Mouse (Mus musculus): ENCODE measurements at regions not wholly inside any gene's neighbourhood (a gene's known extent, or its start where the extent isn't known, plus 50 kb on each side); places are given as distances from the start of the nearest gene placed in this dataset.

DNA sequence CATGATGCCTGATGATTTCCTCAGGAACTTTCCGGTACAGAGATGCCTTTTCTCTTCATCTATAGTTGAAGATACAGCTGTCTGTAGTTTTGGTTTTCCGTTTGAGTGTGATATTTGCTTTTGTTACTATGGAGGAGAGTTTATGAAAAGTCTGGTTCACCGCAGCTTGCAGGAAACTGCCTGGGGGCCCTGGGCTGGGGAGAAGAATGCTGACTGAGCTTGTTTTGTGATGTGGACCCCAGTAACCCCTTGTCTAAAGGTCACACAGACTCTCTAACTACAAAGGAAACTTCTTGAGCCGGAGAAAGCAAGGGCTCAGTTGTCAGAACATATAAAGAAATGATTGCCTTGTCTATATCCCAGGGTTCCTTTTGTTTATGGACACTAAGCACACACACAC, 325.8 kb upstream of the Mki67 start:
- H3K4me1 ChIP-seq (ENCODE audit: control insufficient read depth, insufficient read depth, low read length) = peaks cover 13% of the 10 kb centered on the region
- no peaks in the 10 kb centered on the region for H3K36me3 ChIP-seq (ENCODE audit: control insufficient read depth, insufficient read depth, low read length)
- H3K4me2 ChIP-seq (replicated peaks; ENCODE audit: low read depth, low read length) = no peak overlapping the region
- WGBS = 46% methylated on average over 4 of the region's 4 CpGs
- no peak overlapping the region for H3K4me3 ChIP-seq (ENCODE audit: low read depth, low read length)
- H3K27me3 ChIP-seq (ENCODE audit: control insufficient read depth, insufficient read depth, low read length) = no peaks in the 10 kb centered on the region
- ATAC-seq (ENCODE audit: insufficient number of reproducible peaks, insufficient read depth, low FRiP score, low read depth) = no peak
- no peaks in the 10 kb centered on the region for H3K9me3 ChIP-seq (ENCODE audit: control insufficient read depth, low read depth, low read length)
- H3K27ac ChIP-seq (ENCODE audit: low read length) = no peak overlapping the region
- no peak overlapping the region for H3K9ac ChIP-seq (replicated peaks; ENCODE audit: low read depth, low read length)

DNA sequence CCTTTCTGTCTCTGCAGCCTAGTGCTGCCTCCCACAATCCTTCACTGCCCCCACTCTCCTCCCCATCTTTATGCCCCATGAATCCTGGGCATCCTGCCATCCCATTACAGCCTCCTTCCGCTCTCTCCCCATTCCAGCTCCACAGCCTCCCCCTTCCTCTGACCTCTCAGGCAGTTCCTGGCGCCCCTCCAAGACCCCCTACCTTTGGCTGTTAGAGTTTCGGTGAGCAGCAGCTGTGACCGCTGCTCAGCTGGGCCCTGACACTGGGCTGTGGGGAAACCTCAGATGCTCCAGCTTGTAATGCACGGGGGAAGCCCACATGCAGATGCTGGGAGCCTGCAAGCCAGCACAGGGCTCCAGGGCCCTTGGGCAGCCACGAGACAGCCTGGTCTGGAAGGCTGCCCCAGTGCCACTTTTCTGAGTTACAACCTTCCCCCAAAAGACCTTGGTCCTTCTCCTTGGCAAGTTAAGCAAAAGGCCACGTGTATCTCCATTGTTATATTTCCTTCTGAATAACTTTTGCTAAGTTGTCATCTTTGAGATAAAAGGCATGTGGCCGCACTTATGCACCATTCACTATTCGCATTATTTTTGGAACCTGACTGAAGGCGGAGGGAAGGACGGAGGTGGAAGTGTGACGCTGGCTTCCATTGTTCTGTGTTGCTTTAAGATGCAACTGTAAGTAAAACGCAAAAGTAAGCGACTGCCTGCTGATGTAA, 330.6 kb upstream of the Mki67 start:
- peak overlapping the region; percentile 85 for H3K27ac ChIP-seq (ENCODE audit: low read length)
- no peaks in the 10 kb centered on the region for H3K36me3 ChIP-seq (ENCODE audit: control insufficient read depth, insufficient read depth, low read length)
- no peak overlapping the region for H3K4me3 ChIP-seq (ENCODE audit: low read depth, low read length)
- peak overlapping the region; percentile 26 for H3K4me2 ChIP-seq (replicated peaks; ENCODE audit: low read depth, low read length)
- peaks cover 32% of the 10 kb centered on the region for H3K4me1 ChIP-seq (ENCODE audit: control insufficient read depth, insufficient read depth, low read length)
- 20% methylated on average over 14 of the region's 14 CpGs for WGBS
- H3K9me3 ChIP-seq (ENCODE audit: control insufficient read depth, low read depth, low read length) = no peaks in the 10 kb centered on the region
- no peaks in the 10 kb centered on the region for H3K27me3 ChIP-seq (ENCODE audit: control insufficient read depth, insufficient read depth, low read length)
- no peak overlapping the region for H3K9ac ChIP-seq (replicated peaks; ENCODE audit: low read depth, low read length)
- ATAC-seq (ENCODE audit: insufficient number of reproducible peaks, insufficient read depth, low FRiP score, low read depth) = peak; percentile 78; the same call in 1 of the 2 replicates

DNA sequence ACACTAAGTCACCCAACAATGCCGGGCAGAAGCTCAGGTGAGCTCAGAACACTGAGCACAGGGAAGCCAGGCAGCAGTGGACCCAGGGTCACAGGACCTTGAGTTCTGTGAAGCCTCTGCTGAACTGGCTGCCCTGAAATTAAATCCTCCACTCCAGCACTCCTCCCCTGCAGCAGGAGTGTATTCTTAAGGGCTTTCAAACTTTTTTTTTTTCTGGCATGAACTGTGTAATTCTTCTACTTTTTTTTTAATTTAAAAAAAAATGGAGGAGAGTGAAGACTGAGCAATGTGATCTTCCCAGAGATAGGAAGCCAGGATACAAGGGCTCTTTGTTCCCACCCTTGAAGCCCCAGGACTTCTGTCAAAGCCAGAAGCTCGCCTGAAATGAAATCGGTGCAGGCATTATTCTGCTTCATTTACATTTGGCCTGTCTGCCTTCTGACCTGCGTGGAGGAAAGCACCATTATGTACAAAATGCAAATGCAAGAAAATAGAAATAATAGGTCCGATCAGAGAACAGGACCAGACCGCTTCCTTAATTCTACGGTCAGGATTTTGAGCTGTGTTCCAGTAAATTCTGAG, 331.3 kb upstream of the Mki67 start:
- Histone ChIP-seq H3K4me2 (replicated peaks; ENCODE audit: low read depth, low read length) (no peak overlapping the region), H3K36me3 (ENCODE audit: control insufficient read depth, insufficient read depth, low read length) (no peaks in the 10 kb centered on the region), H3K27ac (ENCODE audit: low read length) (peak overlapping the region; percentile 85), H3K9ac (replicated peaks; ENCODE audit: low read depth, low read length) (no peak overlapping the region), H3K4me1 (ENCODE audit: control insufficient read depth, insufficient read depth, low read length) (peaks cover 32% of the 10 kb centered on the region), H3K4me3 (ENCODE audit: low read depth, low read length) (no peak overlapping the region), H3K9me3 (ENCODE audit: control insufficient read depth, low read depth, low read length) (no peaks in the 10 kb centered on the region), H3K27me3 (ENCODE audit: control insufficient read depth, insufficient read depth, low read length) (no peaks in the 10 kb centered on the region)
- ATAC-seq (ENCODE audit: insufficient number of reproducible peaks, insufficient read depth, low FRiP score, low read depth) = no peak
- 43% methylated on average over 7 of the region's 7 CpGs for WGBS

DNA sequence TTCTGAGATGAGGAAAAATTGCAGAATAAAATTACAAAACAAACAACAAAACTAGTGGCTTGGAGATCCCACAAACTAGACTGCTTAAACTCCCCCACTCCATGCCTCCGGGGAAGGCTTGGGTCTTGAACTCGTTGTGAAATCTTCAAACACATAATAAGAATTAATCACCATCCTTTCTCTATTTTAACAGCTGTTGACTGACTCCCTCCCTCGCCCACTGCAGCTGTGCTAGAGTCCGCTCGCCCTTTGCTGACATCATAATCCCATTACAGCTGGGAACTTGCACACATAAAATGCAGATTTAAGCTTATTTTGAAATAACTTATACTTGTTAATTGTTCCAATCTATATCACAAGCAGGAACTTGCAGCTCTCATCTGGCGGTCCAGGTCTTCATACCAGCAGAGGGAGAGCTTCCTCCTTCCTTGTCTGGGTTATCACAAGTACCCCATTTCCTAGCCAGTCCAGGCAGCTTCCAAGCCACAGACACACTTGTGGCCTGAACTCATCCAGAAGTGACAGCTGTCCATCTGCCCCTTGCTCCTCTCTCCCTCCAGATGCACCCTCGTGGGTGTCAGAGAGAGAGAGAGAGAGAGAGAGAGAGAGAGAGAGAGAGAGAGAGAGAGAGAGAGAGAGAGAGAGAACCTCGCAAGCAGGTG, 332.9 kb upstream of the Mki67 start:
- no peak; the same call in 1 of the 2 replicates for ATAC-seq (ENCODE audit: insufficient number of reproducible peaks, insufficient read depth, low FRiP score, low read depth)
- no peak overlapping the region for H3K4me3 ChIP-seq (ENCODE audit: low read depth, low read length)
- H3K9me3 ChIP-seq (ENCODE audit: control insufficient read depth, low read depth, low read length) = no peaks in the 10 kb centered on the region
- no peak overlapping the region; the same call in 1 of the 2 replicates for H3K4me2 ChIP-seq (replicated peaks; ENCODE audit: low read depth, low read length)
- 36% methylated on average over 8 of the region's 8 CpGs for WGBS
- no peak overlapping the region for H3K9ac ChIP-seq (replicated peaks; ENCODE audit: low read depth, low read length)
- H3K4me1 ChIP-seq (ENCODE audit: control insufficient read depth, insufficient read depth, low read length) = peaks cover 32% of the 10 kb centered on the region
- no peak overlapping the region; the same call in 1 of the 2 replicates for H3K27ac ChIP-seq (ENCODE audit: low read length)
- no peaks in the 10 kb centered on the region for H3K36me3 ChIP-seq (ENCODE audit: control insufficient read depth, insufficient read depth, low read length)
- no peaks in the 10 kb centered on the region for H3K27me3 ChIP-seq (ENCODE audit: control insufficient read depth, insufficient read depth, low read length)

DNA sequence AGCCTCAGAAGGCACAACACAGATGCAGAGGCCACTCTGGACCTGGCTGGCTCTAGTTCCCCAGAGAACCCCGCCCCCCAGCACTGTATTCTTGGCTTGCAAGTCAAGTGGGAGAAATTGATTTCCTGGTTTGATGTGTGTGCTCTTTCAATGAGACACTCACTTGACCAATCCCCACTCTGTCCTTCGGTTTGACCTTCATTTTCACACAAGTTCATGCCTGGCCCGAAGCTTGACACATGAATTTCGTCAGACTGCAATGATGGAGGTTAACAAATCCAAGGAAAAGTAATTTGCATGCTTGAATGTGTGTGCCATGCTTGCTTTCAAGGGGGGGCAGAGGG, 333.4 kb upstream of the Mki67 start:
- WGBS = 60% methylated on average over 4 of the region's 4 CpGs
- Histone ChIP-seq H3K27ac (ENCODE audit: low read length) (no peak overlapping the region), H3K36me3 (ENCODE audit: control insufficient read depth, insufficient read depth, low read length) (no peaks in the 10 kb centered on the region), H3K4me2 (replicated peaks; ENCODE audit: low read depth, low read length) (no peak overlapping the region; the same call in 1 of the 2 replicates), H3K4me3 (ENCODE audit: low read depth, low read length) (no peak overlapping the region), H3K9ac (replicated peaks; ENCODE audit: low read depth, low read length) (no peak overlapping the region), H3K9me3 (ENCODE audit: control insufficient read depth, low read depth, low read length) (no peaks in the 10 kb centered on the region), H3K27me3 (ENCODE audit: control insufficient read depth, insufficient read depth, low read length) (no peaks in the 10 kb centered on the region), H3K4me1 (ENCODE audit: control insufficient read depth, insufficient read depth, low read length) (peaks cover 32% of the 10 kb centered on the region)
- ATAC-seq (ENCODE audit: insufficient number of reproducible peaks, insufficient read depth, low FRiP score, low read depth) = no peak

DNA sequence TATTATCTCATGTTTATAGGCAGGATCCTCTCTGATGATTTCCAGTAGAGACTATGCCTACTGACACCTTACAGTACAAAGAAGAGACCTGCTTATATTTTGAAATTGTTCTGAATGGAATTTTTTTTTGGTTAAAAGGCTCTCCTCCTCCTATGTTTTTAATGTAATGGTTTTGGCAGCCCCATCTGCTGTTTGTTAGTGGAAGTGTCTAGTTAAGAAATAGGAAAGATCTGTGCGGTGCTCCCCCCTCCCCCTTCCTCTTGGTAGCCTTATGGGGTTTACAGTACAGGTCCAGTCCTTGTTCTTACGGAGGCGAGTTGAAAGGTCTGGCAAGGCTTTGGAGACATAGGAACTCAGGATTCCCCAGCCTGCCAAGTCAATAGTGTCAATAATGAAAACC, 334.0 kb upstream of the Mki67 start:
- Histone ChIP-seq H3K27me3 (ENCODE audit: control insufficient read depth, insufficient read depth, low read length) (no peaks in the 10 kb centered on the region), H3K4me2 (replicated peaks; ENCODE audit: low read depth, low read length) (no peak overlapping the region), H3K27ac (ENCODE audit: low read length) (no peak overlapping the region), H3K9me3 (ENCODE audit: control insufficient read depth, low read depth, low read length) (no peaks in the 10 kb centered on the region), H3K4me3 (ENCODE audit: low read depth, low read length) (no peak overlapping the region), H3K9ac (replicated peaks; ENCODE audit: low read depth, low read length) (no peak overlapping the region), H3K36me3 (ENCODE audit: control insufficient read depth, insufficient read depth, low read length) (no peaks in the 10 kb centered on the region), H3K4me1 (ENCODE audit: control insufficient read depth, insufficient read depth, low read length) (peaks cover 32% of the 10 kb centered on the region)
- WGBS = 63% methylated on average over 3 of the region's 3 CpGs
- ATAC-seq (ENCODE audit: insufficient number of reproducible peaks, insufficient read depth, low FRiP score, low read depth) = no peak

DNA sequence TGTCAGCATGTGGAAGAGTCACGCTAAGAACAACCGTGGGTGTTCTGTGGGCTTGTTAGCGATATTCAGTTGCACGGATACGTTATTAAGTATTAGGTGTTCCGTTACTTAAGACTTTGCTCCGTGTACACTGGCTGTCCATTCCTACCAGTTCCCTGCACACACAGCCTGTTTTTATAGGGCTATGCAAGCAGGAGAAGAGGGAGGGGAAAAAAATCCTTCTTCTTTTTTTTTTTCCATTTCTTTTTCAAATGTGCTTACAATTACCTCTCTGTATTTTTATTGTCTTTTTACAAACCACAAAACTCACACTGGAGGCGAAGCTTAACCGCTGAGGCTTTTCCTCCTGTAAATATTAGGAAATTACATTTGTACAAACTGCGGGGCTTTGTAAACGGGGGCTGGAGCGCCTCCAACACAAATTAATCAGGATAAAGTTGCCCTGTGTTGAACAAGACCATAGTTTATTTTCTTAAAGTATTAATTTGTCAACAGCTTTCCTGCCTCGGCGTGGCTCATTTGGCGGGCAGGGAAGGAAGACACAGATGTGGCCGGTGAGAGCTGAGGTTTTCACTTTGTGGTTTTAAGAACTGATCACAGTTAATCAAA, 340.8 kb upstream of the Mki67 start:
- WGBS = 21% methylated on average over 16 of the region's 16 CpGs
- peaks cover 22% of the 10 kb centered on the region; the same call in 1 of the 2 replicates for H3K4me1 ChIP-seq (ENCODE audit: control insufficient read depth, insufficient read depth, low read length)
- H3K27me3 ChIP-seq (ENCODE audit: control insufficient read depth, insufficient read depth, low read length) = no peaks in the 10 kb centered on the region
- H3K9ac ChIP-seq (replicated peaks; ENCODE audit: low read depth, low read length) = no peak overlapping the region
- no peaks in the 10 kb centered on the region for H3K9me3 ChIP-seq (ENCODE audit: control insufficient read depth, low read depth, low read length)
- no peak overlapping the region for H3K4me3 ChIP-seq (ENCODE audit: low read depth, low read length)
- ATAC-seq (ENCODE audit: insufficient number of reproducible peaks, insufficient read depth, low FRiP score, low read depth) = no peak
- no peaks in the 10 kb centered on the region for H3K36me3 ChIP-seq (ENCODE audit: control insufficient read depth, insufficient read depth, low read length)
- no peak overlapping the region for H3K27ac ChIP-seq (ENCODE audit: low read length)
- H3K4me2 ChIP-seq (replicated peaks; ENCODE audit: low read depth, low read length) = 0 out of 2 replicates have a peak overlapping the region, but pooled peaks have one; percentile 1

DNA sequence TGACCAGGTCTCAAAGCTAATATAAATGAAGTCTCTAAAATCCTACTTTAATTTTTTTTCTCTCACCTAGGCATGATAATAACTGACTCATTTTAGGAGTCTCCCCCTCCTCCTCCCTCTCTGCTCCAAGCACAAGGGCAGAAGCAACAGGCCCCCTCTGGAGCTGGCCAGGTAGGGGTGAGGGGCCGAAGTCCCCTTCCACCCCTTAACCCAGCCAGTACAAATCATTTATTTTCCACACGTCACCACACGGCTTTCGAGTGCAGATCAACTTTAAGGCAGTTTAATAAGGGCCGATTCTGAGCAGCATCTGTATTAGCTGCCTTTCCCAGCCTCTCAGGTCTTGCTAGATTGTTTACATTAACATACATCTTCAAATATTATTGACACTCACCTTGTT, 342.2 kb upstream of the Mki67 start:
- Histone ChIP-seq H3K9ac (replicated peaks; ENCODE audit: low read depth, low read length) (no peak overlapping the region), H3K4me1 (ENCODE audit: control insufficient read depth, insufficient read depth, low read length) (peaks cover 25% of the 10 kb centered on the region; the same call in 1 of the 2 replicates), H3K4me2 (replicated peaks; ENCODE audit: low read depth, low read length) (no peak overlapping the region), H3K27me3 (ENCODE audit: control insufficient read depth, insufficient read depth, low read length) (no peaks in the 10 kb centered on the region), H3K9me3 (ENCODE audit: control insufficient read depth, low read depth, low read length) (no peaks in the 10 kb centered on the region), H3K36me3 (ENCODE audit: control insufficient read depth, insufficient read depth, low read length) (no peaks in the 10 kb centered on the region), H3K27ac (ENCODE audit: low read length) (no peak overlapping the region), H3K4me3 (ENCODE audit: low read depth, low read length) (no peak overlapping the region)
- ATAC-seq (ENCODE audit: insufficient number of reproducible peaks, insufficient read depth, low FRiP score, low read depth) = no peak
- 36% methylated on average over 5 of the region's 5 CpGs for WGBS
